Mouse (Mus musculus): Measurements from ENCODE around the gene Slc22a1. TPM values are rescaled to one million over a fixed set of nuclear protein-coding genes. Genes with fewer than 3 reads are reported as not detected.

Slc22a1 gene
- total and polyA plus RNA-seq, 3 experiments = 0.64 to 1.1 (median 0.76) TPM

DNA sequence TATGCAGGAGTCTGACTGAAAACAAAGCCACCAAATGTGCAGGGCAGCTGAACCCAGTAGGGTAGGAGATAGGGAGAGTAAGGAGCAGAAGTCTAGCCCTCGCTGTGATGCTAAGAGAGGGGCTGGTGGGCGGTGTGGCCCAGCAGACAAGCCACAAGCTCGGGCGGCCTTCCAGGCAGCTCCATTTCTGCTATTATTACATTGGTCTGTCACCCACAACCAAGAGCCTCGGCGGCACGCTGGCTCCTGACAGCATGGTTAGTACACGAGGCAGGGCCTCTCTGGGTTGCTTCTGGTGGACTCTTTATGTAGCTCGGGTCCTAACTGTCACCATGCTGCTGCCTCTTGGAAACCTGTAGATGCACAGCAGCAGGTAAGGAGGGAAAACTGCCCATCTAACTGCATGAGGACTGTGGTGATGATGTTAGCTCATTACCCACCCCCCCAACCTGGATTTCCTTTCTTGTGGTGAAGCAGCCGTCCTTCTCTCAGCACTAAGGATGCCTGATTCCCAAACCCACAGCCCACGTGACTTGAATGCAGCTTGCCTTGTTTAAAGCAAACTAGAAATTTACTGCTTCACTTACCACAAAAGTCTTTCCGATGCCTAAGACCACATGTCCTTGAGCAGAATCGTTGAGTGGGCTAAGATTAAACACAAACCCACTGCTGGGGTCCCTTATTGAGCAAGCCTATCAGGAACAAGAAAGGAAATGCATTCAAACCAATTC is 34.6 kb upstream of the Slc22a1 start:
- H3K4me3 ChIP-seq (replicated peaks in 1 of 3; ENCODE audit: low read depth in 2 of 3, low read length in 2 of 3, poor library complexity in 1 of 3) = no peak overlapping the region
- H3K27me3 ChIP-seq (replicated peaks) = no peaks in the 10 kb centered on the region
- dilution Hi-C loops (cut with MboI; ENCODE audit: extremely low pct_ligation_motif_present, extremely low pct_unique_long_range_greater_than_20kb, low sequenced_read_pairs) = no loop called here
- peaks cover 54 to 91% of the 10 kb centered on the region in 2 experiments for H3K36me3 ChIP-seq (replicated peaks in 1 of 2; ENCODE audit: control insufficient read depth in 1 of 2, insufficient read depth in 1 of 2, low read length in 1 of 2)
- DNase-seq (ENCODE audit: extremely low read depth) = no peak
- H3K4me2 ChIP-seq (ENCODE audit: insufficient read depth, low read depth, poor library complexity, severe bottlenecking) = no peak overlapping the region
- no peak overlapping the region for H3K9ac ChIP-seq (ENCODE audit: insufficient read depth, low read depth)
- no peaks in the 10 kb centered on the region for H3K4me1 ChIP-seq (ENCODE audit: control insufficient read depth in 1 of 2, insufficient read depth in 2 of 2)
- H3K27ac ChIP-seq (ENCODE audit: insufficient read depth, low read depth) = no peak overlapping the region
- H3K79me2 ChIP-seq (replicated peaks; ENCODE audit: control insufficient read depth, extremely low read depth, insufficient read depth, poor library complexity, severe bottlenecking) = no peaks in the 10 kb centered on the region
- TF ChIP-seq CHD1 (IDR thresholded peaks at IDR 0.05; ENCODE audit: low read depth, low read length) (no peak), ETS1 (conservative IDR thresholded peaks at IDR 0.05; ENCODE audit: low read depth, low read length) (no peak), MXI1 (IDR thresholded peaks at IDR 0.05; ENCODE audit: low read depth, low read length) (no peak)
- H3K9me3 ChIP-seq (replicated peaks; ENCODE audit: low read length) = no peaks in the 10 kb centered on the region
- in situ Hi-C loops (cut with MboI; ENCODE audit: low pct_ligation_motif_present, low pct_unique_long_range_greater_than_20kb, low sequenced_read_pairs) = no loop called here

DNA sequence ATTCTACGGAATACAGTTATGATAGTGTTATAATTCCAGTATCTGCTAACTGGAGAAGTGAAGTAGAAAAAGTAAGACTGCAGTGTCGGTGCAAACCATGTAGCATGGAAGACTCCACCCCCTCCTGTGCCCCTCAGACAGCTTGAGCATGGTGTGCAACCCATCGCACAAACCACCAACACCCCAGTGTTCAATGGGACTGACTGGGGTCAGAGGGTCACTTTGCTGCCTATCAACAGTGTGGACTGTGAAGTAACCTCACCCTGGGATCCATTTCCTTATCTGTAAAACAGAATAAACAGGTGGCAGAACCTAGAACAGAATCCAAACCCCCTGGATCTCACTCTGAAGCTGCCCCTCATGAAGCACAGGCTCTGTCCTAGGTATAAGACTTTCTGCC is 32.8 kb upstream of the Slc22a1 start:
- H3K4me1 ChIP-seq (ENCODE audit: control insufficient read depth in 1 of 2, insufficient read depth in 2 of 2) = no peaks in the 10 kb centered on the region
- no peak overlapping the region for H3K9ac ChIP-seq (ENCODE audit: insufficient read depth, low read depth)
- H3K4me3 ChIP-seq (replicated peaks in 1 of 3; ENCODE audit: low read depth in 2 of 3, low read length in 2 of 3, poor library complexity in 1 of 3) = no peak overlapping the region
- H3K4me2 ChIP-seq (ENCODE audit: insufficient read depth, low read depth, poor library complexity, severe bottlenecking) = no peak overlapping the region
- DNase-seq (ENCODE audit: extremely low read depth) = no peak
- H3K27me3 ChIP-seq (replicated peaks) = no peaks in the 10 kb centered on the region
- peaks cover 49 to 90% of the 10 kb centered on the region in 2 experiments for H3K36me3 ChIP-seq (replicated peaks in 1 of 2; ENCODE audit: control insufficient read depth in 1 of 2, insufficient read depth in 1 of 2, low read length in 1 of 2)
- dilution Hi-C loops (cut with MboI; ENCODE audit: extremely low pct_ligation_motif_present, extremely low pct_unique_long_range_greater_than_20kb, low sequenced_read_pairs) (no loop called here), in situ Hi-C loops (cut with MboI; ENCODE audit: low pct_ligation_motif_present, low pct_unique_long_range_greater_than_20kb, low sequenced_read_pairs) (no loop called here)
- no peaks in the 10 kb centered on the region for H3K79me2 ChIP-seq (replicated peaks; ENCODE audit: control insufficient read depth, extremely low read depth, insufficient read depth, poor library complexity, severe bottlenecking)
- H3K9me3 ChIP-seq (replicated peaks; ENCODE audit: low read length) = no peaks in the 10 kb centered on the region
- TF ChIP-seq TBP (conservative IDR thresholded peaks at IDR 0.05; ENCODE audit: low read depth, low read length) (no peak), NELFE (IDR thresholded peaks at IDR 0.05; ENCODE audit: low read depth, low read length) (no peak), POLR2AphosphoS2 (IDR thresholded peaks at IDR 0.05; ENCODE audit: low read depth, low read length) (no peak), USF2 (conservative IDR thresholded peaks at IDR 0.05; ENCODE audit: low read depth, low read length) (no peak), ELF1 (IDR thresholded peaks at IDR 0.05; ENCODE audit: low read depth, low read length) (no peak), UBTF (IDR thresholded peaks at IDR 0.05; ENCODE audit: low read depth, low read length) (no peak), RCOR1 (conservative IDR thresholded peaks at IDR 0.05; ENCODE audit: low read depth, low read length) (no peak)
- H3K27ac ChIP-seq (ENCODE audit: insufficient read depth, low read depth) = no peak overlapping the region

DNA sequence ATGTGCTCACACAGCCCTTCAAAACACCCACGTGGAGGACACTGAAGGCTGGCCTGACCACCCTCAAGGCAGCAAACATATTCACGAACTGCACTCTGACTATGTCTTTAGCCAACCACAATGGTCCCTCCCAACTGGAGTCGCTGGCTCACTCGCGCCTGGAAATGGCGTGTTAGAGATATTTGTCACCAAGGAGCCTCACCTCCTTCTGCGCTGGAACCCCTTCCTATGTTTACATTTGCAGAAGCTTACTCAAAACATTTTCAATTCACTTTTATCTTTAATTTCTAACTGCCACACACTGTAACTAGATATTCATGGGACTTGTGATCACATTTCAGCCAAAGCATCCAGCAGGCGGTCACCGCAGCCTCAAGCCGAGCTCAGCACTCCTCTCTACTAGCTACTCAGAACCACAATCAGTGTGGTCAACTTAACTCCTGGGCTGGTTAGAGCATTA is 31.0 kb upstream of the Slc22a1 start:
- Histone ChIP-seq H3K9ac (ENCODE audit: insufficient read depth, low read depth) (no peak overlapping the region), H3K4me3 (replicated peaks in 1 of 3; ENCODE audit: low read depth in 2 of 3, low read length in 2 of 3, poor library complexity in 1 of 3) (no peak overlapping the region), H3K27me3 (replicated peaks) (no peaks in the 10 kb centered on the region), H3K4me2 (ENCODE audit: insufficient read depth, low read depth, poor library complexity, severe bottlenecking) (no peak overlapping the region), H3K27ac (ENCODE audit: insufficient read depth, low read depth) (no peak overlapping the region), H3K79me2 (replicated peaks; ENCODE audit: control insufficient read depth, extremely low read depth, insufficient read depth, poor library complexity, severe bottlenecking) (no peaks in the 10 kb centered on the region), H3K4me1 (ENCODE audit: control insufficient read depth in 1 of 2, insufficient read depth in 2 of 2) (no peaks in the 10 kb centered on the region), H3K36me3 (replicated peaks in 1 of 2; ENCODE audit: control insufficient read depth in 1 of 2, insufficient read depth in 1 of 2, low read length in 1 of 2) (peaks cover 57 to 90% of the 10 kb centered on the region in 2 experiments), H3K9me3 (replicated peaks; ENCODE audit: low read length) (no peaks in the 10 kb centered on the region)
- dilution Hi-C loops (cut with MboI; ENCODE audit: extremely low pct_ligation_motif_present, extremely low pct_unique_long_range_greater_than_20kb, low sequenced_read_pairs) = no loop called here
- TF ChIP-seq ZC3H11A (IDR thresholded peaks at IDR 0.05; ENCODE audit: low read depth, low read length) (no peak), NELFE (IDR thresholded peaks at IDR 0.05; ENCODE audit: low read depth, low read length) (no peak), RAD21 (IDR thresholded peaks at IDR 0.05; ENCODE audit: low read depth, low read length) (no peak), SIN3A (IDR thresholded peaks at IDR 0.05; ENCODE audit: low read length) (no peak), GABPA (IDR thresholded peaks at IDR 0.05; ENCODE audit: insufficient replicate concordance, low read depth, low read length) (no peak)
- in situ Hi-C loops (cut with MboI; ENCODE audit: low pct_ligation_motif_present, low pct_unique_long_range_greater_than_20kb, low sequenced_read_pairs) = no loop called here
- no peak for DNase-seq (ENCODE audit: extremely low read depth)

Data from CH12.LX (cell line).